Mouse (Mus musculus) limb, embryonic 12.5 days (tissue): ENCODE results near the gene Gm21905. TPM values are rescaled to one million over a fixed set of nuclear protein-coding genes. Genes with fewer than 3 reads are reported as not detected.

Experiments
- ATAC-seq: fragments of 200-750 bp; cut with Nextera tagmentation; 2 replicates; pipeline ENCODE4 v1.8.0; 2017; ENCODE audit warnings: low read depth, moderate TSS enrichment; ENCODE audit not compliant: insufficient number of reproducible peaks, insufficient read depth, low FRiP score, low TSS enrichment
- H3K27ac ChIP-seq: fragments of 300-500 bp; sonication (generic); 2 replicates; pipeline ENCODE4 v1.5.1; 2016; ENCODE audit warnings: mild to moderate bottlenecking, moderate library complexity
- H3K27me3 ChIP-seq: fragments of 300-500 bp; sonication (generic); 2 replicates; pipeline ENCODE4 v1.6.1; 2016; ENCODE audit warnings: mild to moderate bottlenecking, moderate library complexity
- H3K36me3 ChIP-seq: fragments of 300-500 bp; sonication (generic); 2 replicates; pipeline ENCODE4 v1.6.1; 2016; ENCODE audit warnings: mild to moderate bottlenecking, moderate library complexity
- H3K4me1 ChIP-seq: fragments of 300-500 bp; sonication (generic); replicated peaks from 2 replicates; pipeline ENCODE4 v1.6.1; 2016
- H3K4me2 ChIP-seq: fragments of 300-500 bp; sonication (generic); 2 replicates; pipeline ENCODE4 v1.6.1; 2016; ENCODE audit warnings: mild to moderate bottlenecking, moderate library complexity
- H3K4me3 ChIP-seq: fragments of 300-500 bp; sonication (generic); replicated peaks from 2 replicates; pipeline ENCODE4 v1.5.1; 2016; ENCODE audit warnings: mild to moderate bottlenecking
- H3K9ac ChIP-seq: fragments of 300-500 bp; sonication (generic); replicated peaks from 2 replicates; pipeline ENCODE4 v1.6.1; 2016; ENCODE audit warnings: mild to moderate bottlenecking, moderate library complexity
- H3K9me3 ChIP-seq: fragments of 300-500 bp; sonication (generic); 2 replicates; pipeline ENCODE4 v1.6.1; 2016; ENCODE audit warnings: mild to moderate bottlenecking, moderate library complexity
- WGBS: fragments of 180-500 bp; shearing (Covaris S2); methylation state at CpG from one replicate; pipeline ENCODE4 v1.1.7; 2016; 5-methylcytosine and 5-hydroxymethylcytosine counted together
- polyA plus RNA-seq: library from polyadenylated mRNA; unstranded; fragments of >200 nt; fragmentation: Nextera tagmentation; extraction: Ambion mirVana; gene quantifications from 2 replicates; pipeline ENCODE4 v1.2.1, GENCODE M21; 2016

The Gm21905 gene
- polyA plus RNA-seq, 1 experiment from 2014 or later: not detected

DNA sequence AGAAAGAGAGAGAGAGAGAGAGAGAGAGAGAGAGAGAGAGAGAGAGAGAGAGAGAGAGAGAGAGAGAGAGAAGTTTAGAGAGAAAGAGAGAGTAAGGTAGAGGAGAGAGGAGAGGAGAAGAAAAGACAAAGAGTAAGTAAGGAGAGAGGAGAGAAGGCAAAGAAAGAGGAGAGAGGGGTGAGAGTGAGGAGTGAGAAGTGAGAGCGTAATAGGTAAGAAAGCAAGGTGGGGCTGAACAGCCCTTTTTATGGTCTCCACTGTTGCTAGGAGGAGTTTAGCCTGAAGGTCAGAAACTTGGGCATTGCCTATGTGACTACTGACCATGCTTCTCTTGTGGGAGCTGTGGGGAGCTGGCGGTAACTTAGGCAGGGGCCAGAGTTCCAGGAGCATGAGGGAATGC, 4.9 kb downstream of the Gm21905 start, which contains the start of gene Gm5108:
TSS of gene Gm5108 (plus strand) at position 301 of the 400 bp plus-strand sequence.
- WGBS: 88% methylated on average over 2 of the region's 2 CpGs
- H3K27ac ChIP-seq: no peak within 1 kb of the TSS
- no peak within 1 kb of the TSS for H3K4me3 ChIP-seq
- no peak for ATAC-seq
- H3K9me3 ChIP-seq: no peaks in the 10 kb centered on the region
- H3K4me1 ChIP-seq: no peaks in the 10 kb centered on the region
- H3K4me2 ChIP-seq: no peak within 1 kb of the TSS
- H3K27me3 ChIP-seq: no peaks in the 10 kb centered on the region
- no peaks in the 10 kb centered on the region for H3K36me3 ChIP-seq
- H3K9ac ChIP-seq: no peak within 1 kb of the TSS

DNA sequence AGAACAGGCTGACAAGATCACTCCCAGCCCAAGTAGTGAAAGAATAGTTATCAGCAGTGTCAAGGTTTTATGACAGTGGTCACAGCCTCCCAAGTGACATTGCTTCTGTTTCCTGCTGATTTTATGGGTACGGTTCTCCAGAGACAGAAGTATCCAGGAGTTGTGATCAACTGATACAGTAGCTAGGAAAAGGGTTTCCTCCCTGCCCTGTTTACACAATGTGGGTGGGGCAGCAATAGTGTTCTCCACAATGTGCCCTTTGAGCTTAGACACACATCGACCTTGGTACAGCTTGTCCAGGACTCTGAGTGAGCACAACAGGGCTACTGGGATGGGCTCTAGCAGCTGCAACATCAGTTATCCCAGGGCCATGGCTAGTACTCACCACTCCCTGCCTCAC, 14.6 kb downstream of the Gm21905 start:
- Histone ChIP-seq H3K9ac (no peak overlapping the region), H3K4me2 (no peak overlapping the region), H3K9me3 (no peaks in the 10 kb centered on the region), H3K36me3 (no peaks in the 10 kb centered on the region), H3K27ac (no peak overlapping the region), H3K27me3 (no peaks in the 10 kb centered on the region), H3K4me3 (no peak overlapping the region), H3K4me1 (no peaks in the 10 kb centered on the region)
- ATAC-seq: no peak
- 36% methylated on average over 2 of the region's 2 CpGs for WGBS

- Histone ChIP-seq H3K4me1 (no peaks in the 10 kb centered on the region), H3K9me3 (no peaks in the 10 kb centered on the region), H3K36me3 (no peaks in the 10 kb centered on the region), H3K27ac (no peak overlapping the region), H3K4me2 (no peak overlapping the region), H3K9ac (no peak overlapping the region), H3K4me3 (no peak overlapping the region), H3K27me3 (no peaks in the 10 kb centered on the region)
- WGBS: 50% methylated on average over 4 of the region's 4 CpGs
- no peak for ATAC-seq
Measured at GRCm38 (mm10) chr5:67930584-67930983, 15.6 kb downstream of the Gm21905 start.

DNA sequence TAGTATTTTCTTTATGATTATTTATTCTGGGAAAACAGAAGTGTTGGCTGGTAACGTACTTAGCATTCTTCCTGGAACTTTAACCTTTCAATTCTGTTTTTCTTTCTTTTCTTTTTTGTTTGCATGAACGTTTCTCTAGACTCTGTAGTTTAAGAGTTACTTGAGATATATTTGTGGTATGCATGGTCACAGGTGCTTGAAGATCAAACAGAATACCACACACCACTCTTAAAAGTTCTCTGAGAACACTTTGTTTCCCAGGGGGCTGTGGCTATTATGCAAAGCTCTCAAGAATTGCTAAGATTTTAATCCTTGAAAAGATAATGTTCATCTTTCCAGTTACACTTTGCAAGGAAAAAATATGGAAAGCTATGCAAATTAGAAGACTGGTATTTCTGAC, 41.7 kb downstream of the Gm21905 start:
- Histone ChIP-seq H3K4me1 (no peaks in the 10 kb centered on the region), H3K4me3 (no peak overlapping the region), H3K9ac (no peak overlapping the region), H3K4me2 (no peak overlapping the region), H3K36me3 (no peaks in the 10 kb centered on the region), H3K27ac (no peak overlapping the region), H3K27me3 (no peaks in the 10 kb centered on the region), H3K9me3 (no peaks in the 10 kb centered on the region)
- WGBS: 68% methylated on average over 2 of the region's 2 CpGs
- ATAC-seq: no peak

DNA sequence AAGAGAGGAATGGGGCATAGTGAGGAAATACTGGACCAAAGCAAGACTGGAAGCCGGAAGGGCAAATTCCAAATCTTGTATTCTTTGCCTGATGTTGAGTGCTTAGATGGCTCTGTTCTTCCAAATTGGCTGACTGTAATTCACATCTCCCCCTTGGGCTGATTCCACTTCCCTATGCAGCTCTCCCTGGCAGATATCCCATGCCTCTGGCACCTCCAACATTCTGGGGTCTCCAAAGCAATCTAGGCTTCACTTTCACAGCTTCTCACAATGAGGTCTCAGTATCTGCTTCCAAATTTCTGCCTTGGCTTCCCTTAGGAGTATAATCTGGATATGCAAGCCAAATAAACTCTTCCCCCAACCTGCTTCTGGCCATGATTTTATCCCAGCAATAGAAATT, 47.3 kb downstream of the Gm21905 start:
- H3K27me3 ChIP-seq: no peaks in the 10 kb centered on the region
- 87% methylated on average over 1 of the region's 1 CpGs for WGBS

DNA sequence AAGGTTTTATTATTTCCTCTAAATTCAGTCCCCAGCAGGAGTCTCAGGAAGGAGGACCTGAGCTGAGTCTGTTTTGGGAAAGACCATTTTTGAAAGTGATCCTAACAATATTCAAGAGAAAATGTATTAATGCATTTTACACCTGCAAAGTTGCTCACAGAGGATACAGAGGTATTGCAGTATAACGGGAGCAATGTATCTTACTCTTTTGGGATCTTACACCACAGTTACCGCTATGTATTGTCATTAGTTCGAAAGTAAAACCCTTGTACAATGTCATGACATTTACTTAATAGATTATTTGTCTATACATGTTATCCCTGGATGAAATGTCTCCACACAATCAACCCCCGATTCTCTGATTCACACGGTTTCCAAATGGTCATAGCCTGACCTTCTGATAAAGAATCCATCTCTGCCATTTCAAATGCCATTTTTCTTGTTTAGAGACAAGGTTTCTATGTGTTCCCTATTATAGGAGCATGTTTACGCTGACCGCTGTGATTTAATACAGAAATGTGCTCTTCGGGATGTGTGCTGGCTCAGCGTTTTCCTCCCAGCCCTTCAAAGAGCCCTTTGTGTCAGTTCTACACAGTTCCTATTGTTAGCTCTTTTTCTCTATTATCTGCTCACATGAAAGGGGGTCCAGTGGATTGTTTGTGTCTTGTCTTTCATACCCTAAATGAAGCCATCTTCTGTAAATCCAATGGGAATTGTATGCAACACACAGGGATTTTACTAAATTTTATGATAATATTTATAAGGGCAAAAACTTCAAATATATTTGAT, 61.6 kb downstream of the Gm21905 start:
- H3K4me1 ChIP-seq: no peaks in the 10 kb centered on the region
- H3K27me3 ChIP-seq: no peaks in the 10 kb centered on the region
- 88% methylated on average over 9 of the region's 9 CpGs for WGBS
- H3K36me3 ChIP-seq: no peaks in the 10 kb centered on the region
- ATAC-seq: no peak
- H3K4me3 ChIP-seq: no peak overlapping the region
- no peaks in the 10 kb centered on the region for H3K9me3 ChIP-seq
- H3K27ac ChIP-seq: no peak overlapping the region
- H3K4me2 ChIP-seq: no peak overlapping the region
- H3K9ac ChIP-seq: no peak overlapping the region

More for the DNA sequence above, 47.3 kb downstream of the Gm21905 start:
- Histone ChIP-seq H3K9ac (no peak overlapping the region), H3K9me3 (no peaks in the 10 kb centered on the region), H3K4me3 (no peak overlapping the region), H3K27ac (no peak overlapping the region), H3K4me2 (no peak overlapping the region), H3K36me3 (no peaks in the 10 kb centered on the region), H3K4me1 (no peaks in the 10 kb centered on the region)
- no peak for ATAC-seq

- Histone ChIP-seq H3K27me3 (no peaks in the 10 kb centered on the region), H3K27ac (no peak overlapping the region), H3K4me2 (no peak overlapping the region), H3K4me3 (no peak overlapping the region), H3K9me3 (no peaks in the 10 kb centered on the region), H3K9ac (no peak overlapping the region), H3K4me1 (no peaks in the 10 kb centered on the region), H3K36me3 (no peaks in the 10 kb centered on the region)
- 55% methylated on average over 1 of the region's 1 CpGs for whole genome bisulfite sequencing
- no peak for ATAC-seq
Measured at GRCm38 (mm10) chr5:67883564-67884171, 62.6 kb downstream of the Gm21905 start.

Other genes with a start within 250 kb of the Gm21905 start
- gene Atp8a1, start 99.0 kb downstream of the Gm21905 start, polyA plus RNA-seq: 7.0 and 7.2 TPM in 2 replicates
- not detected in 2 replicates for gene Gm5108, start 4.8 kb downstream of the Gm21905 start, polyA plus RNA-seq
- gene Grxcr1, start 85.4 kb upstream of the Gm21905 start, polyA plus RNA-seq: not detected in 2 replicates